In genomic region chr1:42651461-42651860, GRCm38 (mm10) we compare ENCODE assay signal across 19 mouse cellular contexts. TPM values are rescaled to one million over a fixed set of nuclear protein-coding genes. Genes with fewer than 3 reads are reported as not detected.
DNase-seq lines count a peak whose midpoint lies in the region; ATAC-seq and TF ChIP-seq lines count a peak whose summit lies in the region.
"Had no signal": no experiment of that assay in that cellular context is flagged by ENCODE, and none has a peak within 500 bp of the region (broad histone marks: within the 10 kb centered on the region; RNA-seq: fewer than 3 reads in every experiment).

No protein-coding gene starts in this region.

- no peaks in the 10 kb centered on the region for H3K36me3 ChIP-seq in lung, postnatal 0 days (ENCODE audit: insufficient read depth, low read length)
- H3K36me3 ChIP-seq in limb, embryonic 14.5 days (ENCODE audit: control insufficient read depth, insufficient read depth, low read length), result no peaks in the 10 kb centered on the region
- H3K36me3 ChIP-seq: heart, embryonic 13.5 days; hindbrain, embryonic 15.5 days had no signal

- no peaks in the 10 kb centered on the region for H3K27me3 ChIP-seq in lung, postnatal 0 days (replicated peaks; ENCODE audit: insufficient read depth, low read length)
- H3K27me3 ChIP-seq in limb, embryonic 14.5 days (ENCODE audit: control insufficient read depth, insufficient read depth, low read length), result no peaks in the 10 kb centered on the region
- H3K27me3 ChIP-seq: heart, embryonic 13.5 days; hindbrain, embryonic 15.5 days had no signal

- H3K4me2 ChIP-seq in lung, postnatal 0 days (replicated peaks; ENCODE audit: low read depth, low read length), result peak overlapping the region; percentile 39
- no peak overlapping the region for H3K4me2 ChIP-seq in limb, embryonic 14.5 days (replicated peaks; ENCODE audit: low read depth, low read length, severe bottlenecking)
- H3K4me2 ChIP-seq: heart, embryonic 13.5 days; hindbrain, embryonic 15.5 days had no signal

- peak; percentile 80 for ATAC-seq in frontal cortex, adult (ENCODE audit: low TSS enrichment)
- no peak for ATAC-seq in lung, postnatal 0 days
- no peak for ATAC-seq in limb, embryonic 14.5 days (ENCODE audit: low FRiP score, low read depth)

- TF ChIP-seq POLR2A in lung, adult 2 months (IDR thresholded peaks at IDR 0.05; ENCODE audit: borderline replicate concordance, extremely low read depth, low read depth, low read length), result no peak
- no peak for TF ChIP-seq POLR2A in limb, embryonic 14.5 days (IDR thresholded peaks at IDR 0.05; ENCODE audit: borderline replicate concordance, extremely low read depth, insufficient read depth, insufficient read length)

- no peaks in the 10 kb centered on the region for H3K4me1 ChIP-seq in lung, adult 2 months (ENCODE audit: control insufficient read depth, insufficient read depth, low read length)
- no peaks in the 10 kb centered on the region for H3K4me1 ChIP-seq in lung, postnatal 0 days (ENCODE audit: insufficient read depth, low read depth, low read length)
- peaks cover 6% of the 10 kb centered on the region; the same call in 1 of the 2 replicates for H3K4me1 ChIP-seq in limb, embryonic 14.5 days (ENCODE audit: control insufficient read depth, insufficient read depth, low read length)
- H3K4me1 ChIP-seq: embryonic facial prominence, embryonic 10.5 days; heart, embryonic 13.5 days; hindbrain, embryonic 15.5 days had no signal

- 74% methylated on average over 15 of the region's 15 CpGs for WGBS in lung, adult 2 months
- WGBS in lung, postnatal 0 days, result 62% methylated on average over 15 of the region's 15 CpGs
- WGBS in limb, embryonic 14.5 days, result 67% methylated on average over 15 of the region's 15 CpGs

- TF ChIP-seq CTCF in lung, adult 2 months (IDR thresholded peaks at IDR 0.05; ENCODE audit: insufficient read depth, low read length), result no peak
- TF ChIP-seq CTCF in lung, postnatal 0 days (IDR thresholded peaks at IDR 0.05), result no peak

- H3K9ac ChIP-seq in lung, postnatal 0 days (replicated peaks; ENCODE audit: low read depth), result no peak overlapping the region
- H3K9ac ChIP-seq in limb, embryonic 14.5 days (ENCODE audit: low read depth, low read length, severe bottlenecking), result no peak overlapping the region
- H3K9ac ChIP-seq: heart, embryonic 13.5 days; hindbrain, embryonic 15.5 days had no signal

- H3K9me3 ChIP-seq in lung, postnatal 0 days (ENCODE audit: low read length), result no peaks in the 10 kb centered on the region
- no peaks in the 10 kb centered on the region for H3K9me3 ChIP-seq in limb, embryonic 14.5 days (ENCODE audit: control insufficient read depth, low read length)
- H3K9me3 ChIP-seq: embryonic facial prominence, embryonic 10.5 days; heart, embryonic 13.5 days; hindbrain, embryonic 15.5 days had no signal

- no peak for TF ChIP-seq EP300 in lung, postnatal 0 days (IDR thresholded peaks at IDR 0.05)

- no peak overlapping the region for H3K27ac ChIP-seq in lung, postnatal 0 days (ENCODE audit: low read length)
- H3K27ac ChIP-seq in limb, embryonic 14.5 days (replicated peaks; ENCODE audit: low read depth, low read length), result no peak overlapping the region
- H3K27ac ChIP-seq: embryonic facial prominence, embryonic 10.5 days; heart, embryonic 13.5 days; hindbrain, embryonic 15.5 days had no signal

- peak overlapping the region; percentile 23 for H3K4me3 ChIP-seq in lung, adult 2 months (replicated peaks; ENCODE audit: extremely low read depth, low read depth, low read length)
- H3K4me3 ChIP-seq in lung, postnatal 0 days (ENCODE audit: low read depth, low read length), result no peak overlapping the region
- no peak overlapping the region for H3K4me3 ChIP-seq in limb, embryonic 14.5 days (replicated peaks; ENCODE audit: low read length)
- H3K4me3 ChIP-seq: embryonic facial prominence, embryonic 10.5 days; heart, embryonic 13.5 days; hindbrain, embryonic 15.5 days had no signal

- DNase-seq in frontal cortex, postnatal 10 days (ENCODE audit: low spot score in 2 of 2), result no peak
- no peak for DNase-seq in lung, adult 2 months
- DNase-seq in lung, postnatal 36 days, result no peak
- DNase-seq in lung, postnatal 0 days (ENCODE audit: low spot score), result peak; percentile 36
- no peak for DNase-seq in lung, postnatal 25 days (ENCODE audit: low spot score)
- DNase-seq in limb, embryonic 14.5 days (ENCODE audit: low spot score), result peak; percentile 7
- DNase-seq in natural killer cell, adult 2 months (ENCODE audit: low spot score in 2 of 2), result no peak
- DNase-seq: adrenal gland, adult 2 months; adrenal gland, postnatal 25 days; cerebellum, adult 2 months; cerebellum, postnatal 10 days; gastrocnemius, postnatal 36 days; heart, adult 11 months; heart, postnatal 36 days had no signal

RNA-seq across cellular contexts. Expression of gene Pou3f3, which starts 44.1 kb away (rescaled TPM):
- 0.06 and 0.07 TPM in 2 replicates for polyA plus RNA-seq in lung, adult 2 months (2012; rRNA removed)
- polyA plus RNA-seq in lung, postnatal 0 days (2015; fragmentation: Nextera tagmentation; extraction: Ambion mirVana), result 0.05 and 0.10 TPM in 2 replicates
- 3.2 and 4.0 TPM in 2 replicates for polyA plus RNA-seq in limb, embryonic 14.5 days (2012; rRNA removed)
- 0.77 and 0.90 TPM in 2 replicates for polyA plus RNA-seq in limb, embryonic 14.5 days (2014; fragmentation: Nextera tagmentation; extraction: Ambion mirVana)
- polyA plus RNA-seq: heart, postnatal 0 days had no signal

Comparison
In these comparisons a context has a peak if more than half of its experiments do, and no peak if none do; other contexts are left out.
1. DNase-seq: peak in lung, postnatal 0 days (single experiment) and limb, embryonic 14.5 days (single experiment); none in frontal cortex, postnatal 10 days (0 of 2), lung, adult 2 months (single experiment), lung, postnatal 36 days (single experiment), lung, postnatal 25 days (single experiment) and natural killer cell, adult 2 months (0 of 2).